Mouse (Mus musculus) hindbrain, embryonic 16.5 days (tissue): ENCODE data around the gene Nrxn3. TPM values are rescaled to one million over a fixed set of nuclear protein-coding genes. Genes with fewer than 3 reads are reported as not detected.

ENCODE experiments used
- ATAC-seq: fragments of 200-750 bp; cut with Nextera tagmentation; 2 replicates; pipeline ENCODE4 v1.8.0; 2017; ENCODE audit warnings: moderate TSS enrichment, moderate library complexity
- H3K27ac ChIP-seq: fragments of 300-500 bp; sonication (generic); 2 replicates; pipeline ENCODE4 v1.5.1; 2014; ENCODE audit warnings: low read depth, mild to moderate bottlenecking, control low read depth, low read length, moderate library complexity
- H3K27me3 ChIP-seq: fragments of 300-500 bp; sonication (generic); replicated peaks from 2 replicates; pipeline ENCODE4 v1.6.1; 2014; ENCODE audit warnings: low read length; ENCODE audit not compliant: control insufficient read depth, insufficient read depth
- H3K36me3 ChIP-seq: fragments of 300-500 bp; sonication (generic); 2 replicates; pipeline ENCODE4 v1.6.1; 2014; ENCODE audit warnings: mild to moderate bottlenecking, low read length, moderate library complexity, mixed read lengths; ENCODE audit not compliant: control insufficient read depth, insufficient read depth
- H3K4me1 ChIP-seq: fragments of 300-500 bp; sonication (generic); 2 replicates; pipeline ENCODE4 v1.6.1; 2014; ENCODE audit warnings: low read depth, low read length; ENCODE audit not compliant: control insufficient read depth, insufficient read depth
- H3K4me2 ChIP-seq: fragments of 300-500 bp; sonication (generic); 2 replicates; pipeline ENCODE4 v1.6.1; 2014; ENCODE audit warnings: mild to moderate bottlenecking, low read length, control low read depth, moderate library complexity
- H3K4me3 ChIP-seq: fragments of 300-500 bp; sonication (generic); 2 replicates; pipeline ENCODE4 v1.5.1; 2014; ENCODE audit warnings: mild to moderate bottlenecking, low read length, control low read depth, moderate library complexity
- H3K9ac ChIP-seq: fragments of 300-500 bp; sonication (generic); 2 replicates; pipeline ENCODE4 v1.6.1; 2014; ENCODE audit warnings: low read depth, mild to moderate bottlenecking, control low read depth, low read length, moderate library complexity
- H3K9me3 ChIP-seq: fragments of 300-500 bp; sonication (generic); 2 replicates; pipeline ENCODE4 v1.6.1; 2014; ENCODE audit warnings: mild to moderate bottlenecking, low read length, moderate library complexity; ENCODE audit not compliant: control insufficient read depth
- WGBS: fragments of 180-500 bp; shearing (Covaris S2); extraction: QIAGEN DNeasy Blood & Tissue Kit; methylation state at CpG from one replicate; pipeline ENCODE4 v1.1.7; 2014; 5-methylcytosine and 5-hydroxymethylcytosine counted together
- polyA plus RNA-seq: library from polyadenylated mRNA; unstranded; fragments of >200 nt; fragmentation: Nextera tagmentation; extraction: Ambion mirVana; gene quantifications from 2 replicates; pipeline ENCODE4 v1.2.1, GENCODE M21; 2015

The Nrxn3 gene
- polyA plus RNA-seq, 1 experiment from 2014 or later = 99.6 TPM

GRCm38 (mm10) chr12:88939679-88940078 is 217.0 kb downstream of the Nrxn3 start:
- no peak for ATAC-seq
- no peak overlapping the region for H3K4me3 ChIP-seq
- no peaks in the 10 kb centered on the region for H3K27me3 ChIP-seq
- H3K27ac ChIP-seq = no peak overlapping the region
- no peaks in the 10 kb centered on the region for H3K36me3 ChIP-seq
- H3K4me1 ChIP-seq = no peaks in the 10 kb centered on the region
- no peak overlapping the region for H3K4me2 ChIP-seq
- WGBS = 57% methylated on average over 2 of the region's 2 CpGs
- no peaks in the 10 kb centered on the region for H3K9me3 ChIP-seq
- no peak overlapping the region for H3K9ac ChIP-seq

GRCm38 (mm10) chr12:88944967-88945366 is 222.3 kb downstream of the Nrxn3 start:
- Histone ChIP-seq H3K27ac (no peak overlapping the region), H3K4me1 (no peaks in the 10 kb centered on the region), H3K9ac (no peak overlapping the region), H3K9me3 (no peaks in the 10 kb centered on the region), H3K36me3 (no peaks in the 10 kb centered on the region), H3K27me3 (no peaks in the 10 kb centered on the region), H3K4me3 (no peak overlapping the region), H3K4me2 (no peak overlapping the region)
- no peak for ATAC-seq
- 76% methylated on average over 3 of the region's 3 CpGs for WGBS

GRCm38 (mm10) chr12:88949870-88950269 is 227.2 kb downstream of the Nrxn3 start:
- H3K4me3 ChIP-seq = no peak overlapping the region
- H3K9ac ChIP-seq = no peak overlapping the region
- no peak overlapping the region for H3K4me2 ChIP-seq
- WGBS = 94% methylated on average over 2 of the region's 2 CpGs
- no peaks in the 10 kb centered on the region for H3K9me3 ChIP-seq
- no peaks in the 10 kb centered on the region for H3K27me3 ChIP-seq
- H3K4me1 ChIP-seq = no peaks in the 10 kb centered on the region; the same call in 1 of the 2 replicates
- H3K36me3 ChIP-seq = no peaks in the 10 kb centered on the region
- H3K27ac ChIP-seq = no peak overlapping the region
- ATAC-seq = no peak

- H3K36me3 ChIP-seq = no peaks in the 10 kb centered on the region
- no peak overlapping the region for H3K4me3 ChIP-seq
- H3K9ac ChIP-seq = no peak overlapping the region
- H3K27ac ChIP-seq = no peak overlapping the region
- no peaks in the 10 kb centered on the region for H3K27me3 ChIP-seq
- WGBS = 69% methylated on average over 7 of the region's 7 CpGs
- H3K4me2 ChIP-seq = no peak overlapping the region
- H3K4me1 ChIP-seq = no peaks in the 10 kb centered on the region; the same call in 1 of the 2 replicates
- ATAC-seq = no peak
- H3K9me3 ChIP-seq = no peaks in the 10 kb centered on the region
Measured at GRCm38 (mm10) chr12:88952937-88953600, 230.4 kb downstream of the Nrxn3 start.

GRCm38 (mm10) chr12:88953801-88954200 is 231.1 kb downstream of the Nrxn3 start:
- no peak for ATAC-seq
- H3K27ac ChIP-seq = no peak overlapping the region
- H3K4me1 ChIP-seq = no peaks in the 10 kb centered on the region; the same call in 1 of the 2 replicates
- H3K4me2 ChIP-seq = no peak overlapping the region
- H3K9ac ChIP-seq = no peak overlapping the region
- no peaks in the 10 kb centered on the region for H3K36me3 ChIP-seq
- no peaks in the 10 kb centered on the region for H3K9me3 ChIP-seq
- no peak overlapping the region for H3K4me3 ChIP-seq
- H3K27me3 ChIP-seq = no peaks in the 10 kb centered on the region
- WGBS = 60% methylated on average over 4 of the region's 4 CpGs

GRCm38 (mm10) chr12:88957431-88957830 is 234.8 kb downstream of the Nrxn3 start:
- WGBS = 80% methylated on average over 3 of the region's 3 CpGs
- Histone ChIP-seq H3K9me3 (no peaks in the 10 kb centered on the region), H3K27me3 (no peaks in the 10 kb centered on the region), H3K4me2 (no peak overlapping the region), H3K4me1 (no peaks in the 10 kb centered on the region; the same call in 1 of the 2 replicates), H3K9ac (no peak overlapping the region), H3K4me3 (no peak overlapping the region), H3K36me3 (no peaks in the 10 kb centered on the region), H3K27ac (no peak overlapping the region)
- ATAC-seq = no peak

GRCm38 (mm10) chr12:88960817-88961216 is 238.1 kb downstream of the Nrxn3 start:
- Histone ChIP-seq H3K9me3 (no peaks in the 10 kb centered on the region), H3K4me3 (no peak overlapping the region), H3K9ac (no peak overlapping the region), H3K27me3 (no peaks in the 10 kb centered on the region), H3K4me2 (no peak overlapping the region), H3K4me1 (no peaks in the 10 kb centered on the region), H3K36me3 (no peaks in the 10 kb centered on the region), H3K27ac (no peak overlapping the region)
- 95% methylated on average over 1 of the region's 1 CpGs for WGBS
- ATAC-seq = no peak

GRCm38 (mm10) chr12:88966329-88966728 is 243.7 kb downstream of the Nrxn3 start:
- H3K9me3 ChIP-seq = no peaks in the 10 kb centered on the region
- no peaks in the 10 kb centered on the region for H3K4me1 ChIP-seq
- no peaks in the 10 kb centered on the region for H3K27me3 ChIP-seq
- no peak overlapping the region for H3K9ac ChIP-seq
- no peak for ATAC-seq
- no peak overlapping the region for H3K27ac ChIP-seq
- WGBS = 79% methylated on average over 4 of the region's 4 CpGs
- no peak overlapping the region for H3K4me3 ChIP-seq
- no peak overlapping the region for H3K4me2 ChIP-seq
- no peaks in the 10 kb centered on the region for H3K36me3 ChIP-seq

GRCm38 (mm10) chr12:88976621-88977020 is 253.9 kb downstream of the Nrxn3 start:
- Histone ChIP-seq H3K9me3 (no peaks in the 10 kb centered on the region), H3K4me1 (no peaks in the 10 kb centered on the region), H3K27me3 (no peaks in the 10 kb centered on the region), H3K9ac (no peak overlapping the region), H3K36me3 (no peaks in the 10 kb centered on the region), H3K27ac (no peak overlapping the region), H3K4me3 (no peak overlapping the region), H3K4me2 (no peak overlapping the region)
- no peak for ATAC-seq
- WGBS = 79% methylated on average over 2 of the region's 2 CpGs
